Comparison of ENCODE assay signal across 35 mouse cellular contexts in the genomic region with DNA sequence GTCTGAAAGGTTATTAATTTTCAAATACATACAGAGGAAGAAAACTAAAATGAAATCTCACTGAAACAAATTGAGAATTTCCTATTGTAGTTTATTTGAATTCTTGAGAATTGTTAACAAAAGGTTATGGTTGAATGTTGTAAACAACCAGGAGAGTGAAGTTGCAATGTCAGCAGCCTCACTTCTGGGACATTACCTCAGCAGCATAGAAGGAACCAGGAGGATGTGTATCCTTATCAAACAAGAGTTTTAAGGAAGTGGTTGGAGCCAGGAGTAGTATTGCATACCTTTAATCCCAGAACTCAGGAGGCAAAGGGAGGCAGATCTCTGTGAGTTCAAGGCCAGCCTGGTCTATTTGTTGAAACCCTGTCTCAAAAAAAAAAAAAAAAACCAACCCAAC.
"Had no signal": no experiment of that assay in that cellular context is flagged by ENCODE, and none has a peak within 500 bp of the region (broad histone marks: within the 10 kb centered on the region; RNA-seq: fewer than 3 reads in every experiment).

No protein-coding gene starts in this region.

- H3K4me2 ChIP-seq: heart, embryonic 11.5 days; heart, embryonic 12.5 days; heart, embryonic 13.5 days; heart, embryonic 15.5 days; hindbrain, embryonic 12.5 days; hindbrain, embryonic 13.5 days; hindbrain, embryonic 14.5 days; hindbrain, embryonic 15.5 days; intestine, embryonic 15.5 days; kidney, embryonic 15.5 days had no signal

- H3K9me3 ChIP-seq: heart, embryonic 12.5 days; heart, embryonic 13.5 days; heart, embryonic 15.5 days; hindbrain, embryonic 10.5 days; hindbrain, embryonic 12.5 days; hindbrain, embryonic 13.5 days; hindbrain, embryonic 15.5 days; intestine, embryonic 15.5 days; kidney, embryonic 15.5 days had no signal

- H3K4me3 ChIP-seq: heart, embryonic 12.5 days; heart, embryonic 13.5 days; heart, embryonic 15.5 days; hindbrain, embryonic 10.5 days; hindbrain, embryonic 12.5 days; hindbrain, embryonic 13.5 days; hindbrain, embryonic 15.5 days; intestine, embryonic 15.5 days; kidney, embryonic 15.5 days; layer of hippocampus, adult 2 months; left cerebral cortex, adult 2 months had no signal

- DNase-seq: heart, postnatal 10 days; heart, postnatal 14 days; heart, postnatal 36 days; heart, postnatal 4 days; kidney, adult 11 months; kidney, adult 18-20 months; kidney, adult 2 months; kidney, adult 8-10 months; kidney, adult 9 months; kidney, postnatal 10 days; kidney, postnatal 14 days; kidney, postnatal 25 days; kidney, postnatal 36 days; kidney, postnatal 4 days; layer of hippocampus, adult 9-11 months; layer of hippocampus, postnatal 36 days had no signal

- ATAC-seq: hindbrain, embryonic 16.5 days; hindbrain, postnatal 0 days; inflammation-experienced regulatory T-cells, adult 6 months; intestine, embryonic 16.5 days; intestine, postnatal 0 days had no signal

- H3K9ac ChIP-seq: heart, embryonic 12.5 days; heart, embryonic 13.5 days; heart, embryonic 15.5 days; hindbrain, embryonic 12.5 days; hindbrain, embryonic 13.5 days; hindbrain, embryonic 14.5 days; hindbrain, embryonic 15.5 days; intestine, embryonic 15.5 days; kidney, embryonic 15.5 days had no signal

- H3K36me3 ChIP-seq: heart, embryonic 15.5 days; hindbrain, embryonic 12.5 days; hindbrain, embryonic 15.5 days; intestine, embryonic 15.5 days had no signal

- H3K4me1 ChIP-seq: heart, embryonic 15.5 days; hindbrain, embryonic 10.5 days; hindbrain, embryonic 12.5 days; hindbrain, embryonic 13.5 days; intestine, embryonic 15.5 days; kidney, embryonic 15.5 days had no signal

- H3K27ac ChIP-seq: heart, embryonic 13.5 days; heart, embryonic 15.5 days; hindbrain, embryonic 10.5 days; hindbrain, embryonic 12.5 days; hindbrain, embryonic 13.5 days; hindbrain, embryonic 14.5 days; hindbrain, embryonic 15.5 days; hindbrain, postnatal 0 days; intestine, embryonic 15.5 days; kidney, embryonic 15.5 days; kidney, postnatal 0 days; layer of hippocampus, adult 2 months; left cerebral cortex, adult 2 months had no signal

- H3K27me3 ChIP-seq: heart, embryonic 12.5 days; heart, embryonic 13.5 days; heart, embryonic 15.5 days; hindbrain, embryonic 12.5 days; hindbrain, embryonic 13.5 days; hindbrain, embryonic 15.5 days; intestine, embryonic 15.5 days; kidney, embryonic 15.5 days had no signal
